Mouse (Mus musculus): ENCODE results near the gene Klhl24. TPM values are rescaled to one million over a fixed set of nuclear protein-coding genes. Genes with fewer than 3 reads are reported as not detected.
A peak's percentile ranks its signal among the peaks of the same experiment; 100 is the strongest.

Gene Klhl24
- total and polyA plus RNA-seq, 2 experiments from 2014 or later, result 58.5 to 142 TPM

GRCm38 (mm10) chr16:20144568-20144967 lies 47.2 kb downstream of the Klhl24 start:
- DNase-seq (ENCODE audit: low spot score), result no peak
- TF ChIP-seq CTCF (IDR thresholded peaks at IDR 0.05; ENCODE audit: low read depth) (no peak), EP300 (IDR thresholded peaks at IDR 0.05; ENCODE audit: low read depth) (no peak)
- H3K9ac ChIP-seq (replicated peaks; ENCODE audit: low read depth, low read length), result no peak overlapping the region
- no peaks in the 10 kb centered on the region for H3K9me3 ChIP-seq (replicated peaks; ENCODE audit: control insufficient read depth, low read length)
- no peak overlapping the region for H3K4me2 ChIP-seq (ENCODE audit: low read depth, low read length)
- peaks cover 5% of the 10 kb centered on the region; the same call in 1 of the 2 replicates for H3K4me1 ChIP-seq (ENCODE audit: control insufficient read depth, insufficient read depth)
- no peak overlapping the region for H3K27ac ChIP-seq (ENCODE audit: low read depth)
- no peaks in the 10 kb centered on the region for H3K27me3 ChIP-seq (ENCODE audit: control insufficient read depth, insufficient read depth, low read length)
- ATAC-seq (ENCODE audit: insufficient read depth, low read depth), result no peak
- 79% methylated on average over 3 of the region's 3 CpGs for WGBS
- H3K4me3 ChIP-seq (ENCODE audit: low read depth, low read length), result no peak overlapping the region
- no peaks in the 10 kb centered on the region for H3K36me3 ChIP-seq (replicated peaks; ENCODE audit: control insufficient read depth, insufficient read depth, low read length)

- Histone ChIP-seq H3K4me1 (ENCODE audit: control insufficient read depth, insufficient read depth) (peaks cover 4% of the 10 kb centered on the region; the same call in 1 of the 2 replicates), H3K27ac (ENCODE audit: low read depth) (peak overlapping the region; percentile 38; the same call in 1 of the 2 replicates), H3K9me3 (replicated peaks; ENCODE audit: control insufficient read depth, low read length) (no peaks in the 10 kb centered on the region), H3K9ac (replicated peaks; ENCODE audit: low read depth, low read length) (no peak overlapping the region), H3K27me3 (ENCODE audit: control insufficient read depth, insufficient read depth, low read length) (no peaks in the 10 kb centered on the region), H3K36me3 (replicated peaks; ENCODE audit: control insufficient read depth, insufficient read depth, low read length) (peaks cover 42% of the 10 kb centered on the region), H3K4me2 (ENCODE audit: low read depth, low read length) (no peak overlapping the region), H3K4me3 (ENCODE audit: low read depth, low read length) (no peak overlapping the region)
- 54% methylated on average over 5 of the region's 5 CpGs for WGBS
- no peak for DNase-seq (ENCODE audit: low spot score)
- ATAC-seq (ENCODE audit: insufficient read depth, low read depth), result no peak
- no peak for TF ChIP-seq CTCF (IDR thresholded peaks at IDR 0.05; ENCODE audit: low read depth)
- TF ChIP-seq EP300 (IDR thresholded peaks at IDR 0.05; ENCODE audit: low read depth), result no peak
Measured at GRCm38 (mm10) chr16:20151991-20152390, 54.6 kb downstream of the Klhl24 start.

- no peak overlapping the region for H3K4me2 ChIP-seq (ENCODE audit: low read depth, low read length)
- no peaks in the 10 kb centered on the region for H3K27me3 ChIP-seq (ENCODE audit: control insufficient read depth, insufficient read depth, low read length)
- no peak for TF ChIP-seq CTCF (IDR thresholded peaks at IDR 0.05; ENCODE audit: low read depth)
- TF ChIP-seq EP300 (IDR thresholded peaks at IDR 0.05; ENCODE audit: low read depth), result no peak
- ATAC-seq (ENCODE audit: insufficient read depth, low read depth) (no peak), DNase-seq (ENCODE audit: low spot score) (no peak)
- 0 out of 2 replicates have a peak, but pooled peaks cover 4% of the 10 kb centered on the region for H3K4me1 ChIP-seq (ENCODE audit: control insufficient read depth, insufficient read depth)
- no peak overlapping the region for H3K27ac ChIP-seq (ENCODE audit: low read depth)
- peaks cover 54% of the 10 kb centered on the region for H3K36me3 ChIP-seq (replicated peaks; ENCODE audit: control insufficient read depth, insufficient read depth, low read length)
- no peak overlapping the region for H3K9ac ChIP-seq (replicated peaks; ENCODE audit: low read depth, low read length)
- H3K9me3 ChIP-seq (replicated peaks; ENCODE audit: control insufficient read depth, low read length), result no peaks in the 10 kb centered on the region
- H3K4me3 ChIP-seq (ENCODE audit: low read depth, low read length), result no peak overlapping the region
- 65% methylated on average over 3 of the region's 3 CpGs for WGBS
Measured at GRCm38 (mm10) chr16:20153742-20154141, 56.4 kb downstream of the Klhl24 start.

- Histone ChIP-seq H3K36me3 (replicated peaks; ENCODE audit: control insufficient read depth, insufficient read depth, low read length) (peaks cover 83% of the 10 kb centered on the region), H3K4me1 (ENCODE audit: control insufficient read depth, insufficient read depth) (no peaks in the 10 kb centered on the region), H3K9me3 (replicated peaks; ENCODE audit: control insufficient read depth, low read length) (no peaks in the 10 kb centered on the region), H3K27ac (ENCODE audit: low read depth) (no peak overlapping the region), H3K27me3 (ENCODE audit: control insufficient read depth, insufficient read depth, low read length) (no peaks in the 10 kb centered on the region), H3K9ac (replicated peaks; ENCODE audit: low read depth, low read length) (no peak overlapping the region), H3K4me2 (ENCODE audit: low read depth, low read length) (no peak overlapping the region), H3K4me3 (ENCODE audit: low read depth, low read length) (no peak overlapping the region)
- DNase-seq (ENCODE audit: low spot score) (no peak), ATAC-seq (ENCODE audit: insufficient read depth, low read depth) (no peak)
- 85% methylated on average over 2 of the region's 2 CpGs for WGBS
- TF ChIP-seq EP300 (IDR thresholded peaks at IDR 0.05; ENCODE audit: low read depth), result no peak
- no peak for TF ChIP-seq CTCF (IDR thresholded peaks at IDR 0.05; ENCODE audit: low read depth)
Measured at GRCm38 (mm10) chr16:20160130-20160529, 62.8 kb downstream of the Klhl24 start.

- Histone ChIP-seq H3K4me2 (ENCODE audit: low read depth, low read length) (no peak overlapping the region), H3K36me3 (replicated peaks; ENCODE audit: control insufficient read depth, insufficient read depth, low read length) (peaks cover 75% of the 10 kb centered on the region), H3K4me1 (ENCODE audit: control insufficient read depth, insufficient read depth) (no peaks in the 10 kb centered on the region), H3K27ac (ENCODE audit: low read depth) (no peak overlapping the region), H3K27me3 (ENCODE audit: control insufficient read depth, insufficient read depth, low read length) (no peaks in the 10 kb centered on the region), H3K9me3 (replicated peaks; ENCODE audit: control insufficient read depth, low read length) (0 out of 2 replicates have a peak, but pooled peaks cover 8% of the 10 kb centered on the region), H3K9ac (replicated peaks; ENCODE audit: low read depth, low read length) (no peak overlapping the region), H3K4me3 (ENCODE audit: low read depth, low read length) (no peak overlapping the region)
- 83% methylated on average over 3 of the region's 3 CpGs for WGBS
- no peak for TF ChIP-seq CTCF (IDR thresholded peaks at IDR 0.05; ENCODE audit: low read depth)
- no peak for TF ChIP-seq EP300 (IDR thresholded peaks at IDR 0.05; ENCODE audit: low read depth)
- ATAC-seq (ENCODE audit: insufficient read depth, low read depth) (no peak), DNase-seq (ENCODE audit: low spot score) (no peak)
Measured at GRCm38 (mm10) chr16:20169071-20169470, 71.7 kb downstream of the Klhl24 start.

- Histone ChIP-seq H3K9ac (replicated peaks; ENCODE audit: low read depth, low read length) (no peak overlapping the region), H3K9me3 (replicated peaks; ENCODE audit: control insufficient read depth, low read length) (0 out of 2 replicates have a peak, but pooled peaks cover 8% of the 10 kb centered on the region), H3K36me3 (replicated peaks; ENCODE audit: control insufficient read depth, insufficient read depth, low read length) (peaks cover 76% of the 10 kb centered on the region), H3K27me3 (ENCODE audit: control insufficient read depth, insufficient read depth, low read length) (no peaks in the 10 kb centered on the region), H3K4me3 (ENCODE audit: low read depth, low read length) (no peak overlapping the region), H3K27ac (ENCODE audit: low read depth) (no peak overlapping the region), H3K4me1 (ENCODE audit: control insufficient read depth, insufficient read depth) (no peaks in the 10 kb centered on the region), H3K4me2 (ENCODE audit: low read depth, low read length) (no peak overlapping the region)
- ATAC-seq (ENCODE audit: insufficient read depth, low read depth) (peak; percentile 70), DNase-seq (ENCODE audit: low spot score) (peak; percentile 25)
- 61% methylated on average over 3 of the region's 3 CpGs for WGBS
- TF ChIP-seq EP300 (IDR thresholded peaks at IDR 0.05; ENCODE audit: low read depth) (no peak), CTCF (IDR thresholded peaks at IDR 0.05; ENCODE audit: low read depth) (peak; percentile 29)
Measured at GRCm38 (mm10) chr16:20169471-20170106, 72.2 kb downstream of the Klhl24 start.

Other genes with a start within 250 kb of the Klhl24 start
- gene Klhl6, start 114.5 kb upstream of the Klhl24 start, total RNA-seq (2014; rRNA removed; ENCODE audit: low replicate concordance), result 8.0 and 12.1 TPM in 2 replicates
- gene Klhl6, start 114.5 kb upstream of the Klhl24 start, polyA plus RNA-seq (2015; fragmentation: Nextera tagmentation; extraction: Ambion mirVana), result 13.7 and 14.9 TPM in 2 replicates
- 27.8 and 51.9 TPM in 2 replicates for gene Yeats2, start 43.5 kb downstream of the Klhl24 start, total RNA-seq (2014; rRNA removed; ENCODE audit: low replicate concordance)
- 5.3 and 5.8 TPM in 2 replicates for gene Yeats2, start 43.5 kb downstream of the Klhl24 start, polyA plus RNA-seq (2015; fragmentation: Nextera tagmentation; extraction: Ambion mirVana)
- 0.19 and 1.9 TPM in 2 replicates for gene Map6d1, start 143.8 kb downstream of the Klhl24 start, total RNA-seq (2014; rRNA removed; ENCODE audit: low replicate concordance)
- gene Map6d1, start 143.8 kb downstream of the Klhl24 start, polyA plus RNA-seq (2015; fragmentation: Nextera tagmentation; extraction: Ambion mirVana), result 0.18 and 0.19 TPM in 2 replicates
- 46.7 and 137 TPM in 2 replicates for gene Parl, start 204.8 kb downstream of the Klhl24 start, total RNA-seq (2014; rRNA removed; ENCODE audit: low replicate concordance)
- gene Parl, start 204.8 kb downstream of the Klhl24 start, polyA plus RNA-seq (2015; fragmentation: Nextera tagmentation; extraction: Ambion mirVana), result 114 and 119 TPM in 2 replicates
- not detected in 2 replicates for gene Cyp2ab1, start 227.9 kb downstream of the Klhl24 start, total RNA-seq (2014; rRNA removed; ENCODE audit: low replicate concordance)
- 0.12 TPM in 1 of 2 replicates, not detected in the other for gene Cyp2ab1, start 227.9 kb downstream of the Klhl24 start, polyA plus RNA-seq (2015; fragmentation: Nextera tagmentation; extraction: Ambion mirVana)